Mouse (Mus musculus): ENCODE measurements at regions not wholly inside any gene's neighbourhood (a gene's known extent, or its start where the extent isn't known, plus 50 kb on each side); places are given as distances from the start of the nearest gene placed in this dataset.

DNA sequence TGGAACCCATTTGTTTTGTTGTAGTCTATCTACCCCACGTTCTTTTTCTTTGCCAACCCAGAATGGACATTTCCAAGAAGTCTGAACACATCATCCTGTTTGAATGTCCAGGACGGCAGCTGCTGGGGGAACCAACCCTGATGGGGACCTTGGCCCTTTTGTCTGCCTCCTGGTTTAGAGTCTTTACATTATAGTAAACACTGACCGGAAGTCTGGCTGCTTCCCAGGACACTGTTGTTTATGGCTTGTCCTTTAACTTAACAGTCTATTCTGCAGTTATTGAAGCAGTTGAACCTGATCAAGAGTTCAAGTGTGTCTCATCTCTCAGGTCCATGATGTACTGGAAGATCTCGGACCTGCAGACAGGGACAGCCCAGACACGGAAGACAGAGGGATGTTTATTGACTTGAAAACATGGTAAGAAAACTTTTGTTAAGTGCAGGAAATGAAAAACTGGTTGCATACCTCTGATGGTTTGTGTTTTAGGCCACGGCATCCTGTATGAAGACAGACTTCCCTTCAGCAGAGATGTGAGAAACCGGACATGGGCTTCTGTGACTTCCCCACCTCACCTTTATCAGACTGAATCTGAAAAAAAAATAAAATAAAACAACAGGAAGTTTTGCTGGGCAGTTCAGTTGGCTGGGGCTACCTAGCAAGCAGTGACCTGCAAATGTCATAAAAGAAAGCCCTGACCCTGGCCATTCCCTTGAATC lies 69.7 kb upstream of the Itga1 start:
- no peak for TF ChIP-seq CTCF (IDR thresholded peaks at IDR 0.05; ENCODE audit: extremely low read depth, insufficient read length, insufficient replicate concordance, low read depth, low read length)
- no peak for TF ChIP-seq POLR2A (IDR thresholded peaks at IDR 0.05; ENCODE audit: low read depth, low read length)
- Histone ChIP-seq H3K4me1 (ENCODE audit: control insufficient read depth, insufficient read depth, insufficient read length, low read length) (no peaks in the 10 kb centered on the region), H3K27ac (ENCODE audit: insufficient read depth, low read depth, low read length) (peak overlapping the region; percentile 39; the same call in 1 of the 2 replicates), H3K36me3 (ENCODE audit: control insufficient read depth, insufficient read depth, low read length) (no peaks in the 10 kb centered on the region), H3K4me3 (ENCODE audit: low read depth, low read length) (no peak overlapping the region), H3K27me3 (ENCODE audit: control insufficient read depth, insufficient read depth, low read length) (no peaks in the 10 kb centered on the region)
- WGBS, result 62% methylated on average over 7 of the region's 7 CpGs

DNA sequence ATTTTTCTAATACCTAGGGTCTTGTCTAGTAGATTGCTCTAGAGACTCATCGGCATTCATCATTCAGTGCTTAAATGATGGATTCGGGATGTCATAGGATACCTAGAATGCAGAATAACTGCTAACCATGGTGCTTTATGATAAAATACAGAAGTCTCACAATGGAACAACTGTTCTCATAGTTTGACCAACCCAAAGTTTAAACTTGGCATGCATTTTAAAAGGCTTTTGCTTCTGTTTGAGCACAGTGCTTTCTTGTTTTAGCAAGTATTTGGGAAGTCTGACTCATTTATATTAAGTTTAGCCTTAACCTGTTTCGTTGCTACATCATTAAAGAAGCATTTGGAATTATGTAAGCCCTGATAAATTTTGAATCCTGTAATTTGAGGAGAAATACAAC lies 64.2 kb upstream of the Itga1 start:
- Histone ChIP-seq H3K4me1 (ENCODE audit: control insufficient read depth, insufficient read depth, insufficient read length, low read length) (no peaks in the 10 kb centered on the region), H3K27me3 (ENCODE audit: control insufficient read depth, insufficient read depth, low read length) (no peaks in the 10 kb centered on the region), H3K4me3 (ENCODE audit: low read depth, low read length) (no peak overlapping the region), H3K27ac (ENCODE audit: insufficient read depth, low read depth, low read length) (no peak overlapping the region), H3K36me3 (ENCODE audit: control insufficient read depth, insufficient read depth, low read length) (no peaks in the 10 kb centered on the region)
- 85% methylated on average over 3 of the region's 3 CpGs for WGBS
- TF ChIP-seq POLR2A (IDR thresholded peaks at IDR 0.05; ENCODE audit: low read depth, low read length), result no peak
- no peak for TF ChIP-seq CTCF (IDR thresholded peaks at IDR 0.05; ENCODE audit: extremely low read depth, insufficient read length, insufficient replicate concordance, low read depth, low read length)

DNA sequence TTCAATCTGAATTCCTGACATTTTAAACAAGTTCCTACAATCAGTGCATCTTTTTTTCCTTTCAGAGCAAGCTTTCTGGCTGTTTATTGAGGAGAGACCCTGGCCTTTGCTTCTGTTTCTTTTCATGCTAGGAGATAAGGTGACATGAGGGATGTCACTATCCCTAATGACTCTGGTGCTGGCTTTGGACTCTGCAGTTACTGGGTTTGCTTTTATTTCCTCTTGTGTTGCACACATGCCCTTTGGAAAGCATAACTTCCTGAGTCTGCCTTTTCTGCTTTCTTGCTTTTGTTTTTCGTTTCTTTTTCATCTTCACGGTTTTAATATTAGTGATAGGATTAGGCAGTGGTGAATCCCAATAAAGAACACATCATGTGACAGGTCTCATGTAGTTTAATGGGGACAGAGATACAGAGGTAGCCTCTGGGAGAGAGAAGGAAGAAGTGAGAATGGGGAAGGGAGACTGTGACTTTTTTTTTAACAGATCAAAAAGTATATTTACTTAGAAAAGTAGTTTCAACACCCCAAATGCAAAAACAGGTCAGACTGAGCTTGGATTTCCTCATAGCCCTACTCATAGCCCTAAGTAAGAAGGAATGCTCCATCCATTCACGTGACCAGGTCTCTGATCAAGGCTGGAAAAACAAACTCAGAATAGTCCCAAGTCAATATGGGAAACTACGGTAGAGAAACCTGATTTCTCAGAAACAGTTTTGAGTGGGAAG lies 61.1 kb upstream of the Itga1 start:
- Histone ChIP-seq H3K4me3 (ENCODE audit: low read depth, low read length) (no peak overlapping the region), H3K27me3 (ENCODE audit: control insufficient read depth, insufficient read depth, low read length) (no peaks in the 10 kb centered on the region), H3K36me3 (ENCODE audit: control insufficient read depth, insufficient read depth, low read length) (no peaks in the 10 kb centered on the region), H3K4me1 (ENCODE audit: control insufficient read depth, insufficient read depth, insufficient read length, low read length) (no peaks in the 10 kb centered on the region), H3K27ac (ENCODE audit: insufficient read depth, low read depth, low read length) (no peak overlapping the region)
- 53% methylated on average over 4 of the region's 4 CpGs for WGBS
- TF ChIP-seq POLR2A (IDR thresholded peaks at IDR 0.05; ENCODE audit: low read depth, low read length) (no peak), CTCF (IDR thresholded peaks at IDR 0.05; ENCODE audit: extremely low read depth, insufficient read length, insufficient replicate concordance, low read depth, low read length) (no peak)

DNA sequence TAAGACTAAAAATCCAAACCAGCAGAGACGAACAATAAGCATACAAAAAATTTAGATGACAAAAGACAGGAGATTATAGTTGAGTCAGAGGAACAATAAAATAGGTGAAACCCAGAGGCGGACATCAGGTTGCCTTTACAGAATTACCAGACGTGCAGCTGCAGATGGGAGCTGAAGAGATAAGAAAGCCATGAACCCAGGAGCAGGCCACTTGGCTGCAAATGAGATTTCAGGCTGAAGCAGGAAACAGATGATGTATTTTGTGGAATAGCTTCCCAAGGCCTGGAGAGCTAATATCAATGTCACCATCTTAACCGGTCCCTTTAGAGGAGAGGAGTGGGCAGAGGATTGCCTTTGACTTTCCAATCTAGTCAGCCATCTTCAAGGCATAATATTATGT lies 57.6 kb upstream of the Itga1 start:
- Histone ChIP-seq H3K27ac (ENCODE audit: insufficient read depth, low read depth, low read length) (no peak overlapping the region), H3K4me3 (ENCODE audit: low read depth, low read length) (no peak overlapping the region), H3K27me3 (ENCODE audit: control insufficient read depth, insufficient read depth, low read length) (no peaks in the 10 kb centered on the region), H3K36me3 (ENCODE audit: control insufficient read depth, insufficient read depth, low read length) (no peaks in the 10 kb centered on the region), H3K4me1 (ENCODE audit: control insufficient read depth, insufficient read depth, insufficient read length, low read length) (no peaks in the 10 kb centered on the region)
- 36% methylated on average over 4 of the region's 4 CpGs for WGBS
- TF ChIP-seq CTCF (IDR thresholded peaks at IDR 0.05; ENCODE audit: extremely low read depth, insufficient read length, insufficient replicate concordance, low read depth, low read length) (no peak), POLR2A (IDR thresholded peaks at IDR 0.05; ENCODE audit: low read depth, low read length) (no peak)
